Mouse (Mus musculus) CD4-positive, CD25-positive, alpha-beta regulatory T cell, adult 4 months (primary cell): ENCODE measurements around the gene Sdhb. TPM values are rescaled to one million over a fixed set of nuclear protein-coding genes. Genes with fewer than 3 reads are reported as not detected.

ENCODE experiments used
- ATAC-seq: one replicate; pipeline ENCODE4 v1.8.0; 2017
- polyA plus RNA-seq, 2 experiments: library from polyadenylated mRNA; unstranded; fragments of 100-300 nt; shearing (Covaris generic); gene quantifications; one replicate each; pipeline ENCODE4 v1.2.1; 2017

Sdhb gene
- polyA plus RNA-seq, 2 experiments from 2014 or later, result 250 to 293 TPM

GRCm38 (mm10) chr4:141014856-141015255, 53.9 kb downstream of the Sdhb start:
- no peak for ATAC-seq

- ATAC-seq, result no peak
Observed at GRCm38 (mm10) chr4:141015356-141015755, 54.4 kb downstream of the Sdhb start.

DNA sequence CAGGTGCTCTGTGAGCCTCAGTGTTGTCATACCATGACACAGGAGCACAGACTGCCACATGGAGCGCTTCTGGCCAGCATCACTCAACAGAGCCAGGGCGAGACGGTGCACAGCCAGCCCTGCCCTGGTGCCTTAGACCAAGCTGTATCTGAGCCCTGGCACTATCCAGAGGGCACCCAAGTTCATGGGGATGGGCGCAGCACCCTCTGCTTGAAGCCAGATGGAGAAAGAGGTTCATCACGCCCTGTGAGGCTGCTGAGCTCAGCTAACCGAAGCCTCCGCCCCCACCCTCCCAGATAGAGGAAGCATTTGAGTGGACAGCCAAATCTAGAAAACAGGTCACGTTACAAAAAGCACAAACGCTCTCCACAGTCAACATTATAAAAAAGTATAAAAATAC, 55.3 kb downstream of the Sdhb start:
- ATAC-seq, result no peak

DNA sequence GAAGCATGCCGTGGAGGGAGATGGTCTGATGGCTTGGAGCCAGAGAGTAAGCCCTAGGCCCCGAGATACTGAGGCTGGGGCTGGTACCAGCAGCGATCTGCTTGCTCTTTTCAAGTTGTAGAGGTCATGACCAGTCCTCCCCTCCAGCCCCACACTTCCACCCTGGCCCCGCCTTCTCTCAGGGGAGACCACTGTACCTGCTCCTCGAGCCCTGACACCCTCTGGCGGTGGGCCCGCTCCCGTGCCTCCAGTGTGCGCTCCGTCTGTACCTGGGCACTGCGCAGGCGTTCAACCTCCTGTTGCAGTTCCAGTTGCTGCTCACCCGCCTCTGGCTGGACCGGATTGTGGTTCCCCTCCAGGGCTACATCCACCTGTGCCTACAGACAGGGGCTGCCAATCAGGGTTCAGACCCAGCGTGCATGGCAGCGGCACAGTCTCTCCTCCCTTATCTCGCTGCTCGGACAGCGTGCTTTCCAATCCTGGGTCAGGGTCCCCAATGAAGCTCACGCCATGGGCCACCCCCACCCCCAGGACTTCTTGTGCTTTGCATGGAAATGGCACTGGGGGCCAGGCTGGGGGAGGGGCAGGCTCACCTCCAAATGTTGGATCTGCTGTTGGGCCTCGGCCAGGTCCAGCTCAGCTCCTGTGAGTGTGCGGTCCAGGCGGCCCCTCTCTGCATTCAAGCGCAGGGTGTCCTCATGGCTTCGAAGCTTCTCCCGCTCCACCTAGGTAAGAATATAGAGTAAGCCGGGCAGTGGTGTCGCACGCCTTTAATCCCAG, 56.8 kb downstream of the Sdhb start:
- no peak for ATAC-seq

DNA sequence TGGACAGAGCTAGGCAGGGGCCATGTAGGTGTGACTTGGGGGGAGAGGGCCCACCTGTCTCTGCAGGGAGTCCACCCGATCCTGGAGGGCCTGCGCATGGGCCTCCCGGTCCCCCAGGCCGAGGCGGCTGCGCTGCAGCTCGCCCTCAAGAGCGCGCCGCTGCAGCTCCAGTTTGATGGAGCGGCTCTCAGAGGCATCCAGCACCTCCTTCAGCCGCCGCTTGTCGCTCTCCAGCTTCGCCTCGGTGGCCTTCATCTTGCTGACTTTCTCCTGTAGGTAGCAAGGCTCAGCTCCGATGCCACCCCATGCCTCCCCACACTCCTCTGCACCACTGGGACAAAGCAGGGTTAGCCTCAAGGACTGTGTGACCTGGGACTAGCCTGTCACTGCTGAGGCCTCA, 59.2 kb downstream of the Sdhb start:
- no peak for ATAC-seq

DNA sequence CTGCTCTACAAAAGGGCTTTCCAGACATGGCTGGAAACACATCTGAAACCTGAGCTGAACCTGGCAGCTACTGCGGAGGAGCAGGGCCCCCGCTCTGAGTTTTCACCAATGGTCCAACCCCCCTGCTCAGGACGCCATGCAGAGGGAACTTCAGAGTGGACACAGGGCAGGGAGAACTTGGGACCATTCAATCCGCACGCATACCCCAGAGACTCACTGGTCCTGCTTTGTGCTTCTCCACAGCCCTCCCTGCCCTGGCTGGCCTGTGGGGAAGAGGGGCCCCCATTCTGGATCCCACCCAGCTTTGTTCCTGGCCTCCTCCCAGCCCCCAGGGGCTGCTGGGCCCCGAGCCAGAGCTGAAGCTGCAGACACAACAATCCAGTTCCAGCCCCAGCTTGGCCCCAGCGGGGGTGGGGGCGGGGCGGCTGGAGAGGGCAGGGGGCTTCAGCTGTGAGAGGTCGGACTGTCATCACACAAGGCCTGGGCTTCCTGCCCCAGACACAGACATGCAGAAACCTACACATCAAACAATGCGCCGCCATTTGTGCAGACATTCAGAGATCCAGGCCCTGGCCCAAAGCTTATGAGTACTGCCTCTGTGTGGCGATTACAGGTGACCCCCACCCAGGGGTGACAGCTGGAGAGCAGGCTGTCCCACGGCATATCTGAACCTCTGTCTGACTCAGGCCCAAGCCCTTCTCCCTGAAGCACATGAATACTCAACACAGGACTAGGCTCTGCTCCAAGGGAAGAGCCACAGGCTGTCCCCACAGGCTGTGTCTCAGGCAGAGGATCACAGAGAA, 60.0 kb downstream of the Sdhb start:
- no peak for ATAC-seq

DNA sequence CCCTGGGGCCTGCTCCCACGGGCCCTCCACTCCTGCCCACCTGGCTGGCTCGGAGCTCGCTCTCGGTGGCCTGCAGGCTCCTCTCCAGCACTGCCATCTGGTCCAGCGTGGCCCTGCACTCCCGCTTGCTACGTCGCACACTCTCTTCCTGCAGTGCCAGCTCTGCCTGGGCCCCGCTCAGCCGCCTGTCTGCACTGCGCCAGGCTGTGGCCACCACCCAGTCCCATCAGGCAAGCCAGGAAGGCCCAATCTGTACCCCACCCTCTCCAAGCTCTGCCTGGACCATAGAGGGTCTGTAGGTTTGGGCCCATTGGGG, 60.6 kb downstream of the Sdhb start:
- ATAC-seq, result no peak

- no peak for ATAC-seq
Observed at GRCm38 (mm10) chr4:141024052-141024451, 63.0 kb downstream of the Sdhb start.

- no peak for ATAC-seq
Observed at GRCm38 (mm10) chr4:141024992-141025391, 64.0 kb downstream of the Sdhb start.

Other genes starting within 250 kb of the Sdhb start
- not detected for gene Padi6, start 218.6 kb upstream of the Sdhb start, polyA plus RNA-seq
- under 1 TPM; 0.30 to 0.85 TPM for gene Padi4, start 187.0 kb upstream of the Sdhb start, polyA plus RNA-seq
- gene Padi3, start 150.6 kb upstream of the Sdhb start, polyA plus RNA-seq, result under 1 TPM; 0.15 to 0.32 TPM
- under 1 TPM; 0.61 to 0.63 TPM for gene Padi1, start 115.4 kb upstream of the Sdhb start, polyA plus RNA-seq
- gene Padi2, start 54.9 kb upstream of the Sdhb start, polyA plus RNA-seq, result 10 to 100 TPM; 11.4 to 13.8 TPM
- 1 to 10 TPM; 4.0 to 5.9 TPM for gene Atp13a2, start 25.7 kb downstream of the Sdhb start, polyA plus RNA-seq
- not detected for gene Mfap2, start 49.2 kb downstream of the Sdhb start, polyA plus RNA-seq
- 1 to 10 TPM in 1 of 2 experiments, not detected in 1; 1.4 TPM for gene Crocc, start 99.3 kb downstream of the Sdhb start, polyA plus RNA-seq
- gene Necap2, start 117.2 kb downstream of the Sdhb start, polyA plus RNA-seq, result 100 to 1,000 TPM in 1 of 2 experiments, 10 to 100 TPM in 1; 83.0 to 153 TPM
- 1 to 10 TPM; 1.0 to 1.2 TPM for gene Spata21, start 127.1 kb downstream of the Sdhb start, polyA plus RNA-seq
- 10 to 100 TPM; 38.1 to 76.7 TPM for gene Szrd1, start 178.6 kb downstream of the Sdhb start, polyA plus RNA-seq
- gene Fbxo42, start 186.7 kb downstream of the Sdhb start, polyA plus RNA-seq, result 1 to 10 TPM; 5.1 to 6.2 TPM